Mouse (Mus musculus) left cerebral cortex, postnatal 25 days (tissue): ENCODE data around the gene Rnf25. TPM values are rescaled to one million over a fixed set of nuclear protein-coding genes. Genes with fewer than 3 reads are reported as not detected.

Source experiments
- DNase-seq, 2 experiments: peaks; one replicate each; pipeline ENCODE4 v3.0.0; 2022; ENCODE audit warnings: low spot score in 2 of 2, mixed read lengths in 1 of 2
- intact Hi-C: fragments of 180-260 bp; cut with DNase I; formaldehyde crosslinking; loops from one replicate; pipeline ENCODE4 v1.15.1; 2025
- total RNA-seq, 2 experiments: library from RNA; stranded (reverse); gene quantifications; 2 replicates each; pipeline ENCODE4 v1.2.3; 2021

The Rnf25 gene
- total RNA-seq: 10 to 100 TPM; 54.9 to 65.2 TPM

DNA sequence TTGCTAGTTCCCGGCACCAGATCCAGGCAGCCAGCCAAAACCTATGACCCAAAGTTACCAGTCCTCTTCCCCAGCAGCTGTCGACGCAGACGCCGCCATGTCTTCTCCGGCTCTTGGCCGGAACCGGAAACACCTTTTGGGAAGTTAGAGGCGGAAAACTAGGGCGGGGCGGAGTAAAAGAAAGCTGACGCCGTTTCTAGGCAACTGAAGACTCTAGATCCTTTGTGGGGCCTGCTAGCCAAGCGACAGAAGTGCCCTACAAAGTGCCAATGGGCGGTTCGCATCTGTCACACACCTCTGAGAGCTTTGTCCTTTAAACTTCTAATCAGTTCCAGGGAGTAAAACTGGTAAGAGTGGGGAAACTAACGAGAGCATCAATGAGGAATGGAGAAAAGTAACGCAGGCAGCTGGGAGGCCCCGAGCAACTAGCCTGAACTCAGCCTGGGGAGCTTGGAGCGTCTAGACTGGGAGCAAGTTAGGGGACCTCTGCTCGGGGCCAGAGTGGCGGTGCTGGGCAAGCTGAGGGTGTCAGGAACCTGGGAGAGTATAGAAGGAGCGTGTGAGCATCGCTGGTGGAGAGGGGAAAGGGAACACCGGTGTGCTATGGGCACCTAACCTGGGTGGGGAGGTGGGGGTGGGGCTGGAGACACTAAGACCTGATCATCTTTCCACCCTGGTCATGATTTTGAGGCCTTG is at the start of gene Rnf25, which contains the start of gene Stk36:
TSS of gene Rnf25 (minus strand) at position 131 of the 696 bp plus-strand sequence.
TSS of gene Stk36 (plus strand) at position 179 of the 696 bp plus-strand sequence.
- intact Hi-C loops: loop anchor here (10.0 kb wide), 1 partner anchor 63 kb away; the partner anchor contains the start of gene Ttll4
- DNase-seq: peak; percentile 84 to 94

GRCm38 (mm10) chr1:74643926-74644325 is 42.7 kb upstream of the Rnf25 start:
- no peak for DNase-seq
- intact Hi-C loops: loop anchor here (10.0 kb wide), 1 partner anchor 111 kb away; no protein-coding TSS in a partner anchor

DNA sequence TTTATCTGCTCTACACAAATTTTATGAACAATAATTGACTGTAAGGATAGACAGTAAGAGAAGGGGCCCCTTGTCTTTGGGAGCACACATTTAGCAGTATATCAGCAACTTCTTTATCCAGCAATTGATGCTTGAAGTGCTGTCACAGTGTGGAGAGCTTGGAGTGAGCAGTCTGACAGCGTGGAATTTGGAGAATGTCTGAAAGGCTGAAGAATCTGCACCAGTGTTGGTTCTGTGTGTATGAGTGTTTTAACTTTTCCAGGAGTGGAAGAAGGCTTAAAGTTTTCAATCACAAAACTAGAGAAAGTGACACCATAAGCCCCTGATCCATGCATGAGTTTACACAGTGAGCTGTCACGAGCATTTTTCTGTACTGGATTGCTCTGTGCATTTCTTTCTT is 42.3 kb upstream of the Rnf25 start:
- DNase-seq: no peak
- intact Hi-C loops: loop anchor here (10.0 kb wide), 1 partner anchor 111 kb away; no protein-coding TSS in a partner anchor

DNA sequence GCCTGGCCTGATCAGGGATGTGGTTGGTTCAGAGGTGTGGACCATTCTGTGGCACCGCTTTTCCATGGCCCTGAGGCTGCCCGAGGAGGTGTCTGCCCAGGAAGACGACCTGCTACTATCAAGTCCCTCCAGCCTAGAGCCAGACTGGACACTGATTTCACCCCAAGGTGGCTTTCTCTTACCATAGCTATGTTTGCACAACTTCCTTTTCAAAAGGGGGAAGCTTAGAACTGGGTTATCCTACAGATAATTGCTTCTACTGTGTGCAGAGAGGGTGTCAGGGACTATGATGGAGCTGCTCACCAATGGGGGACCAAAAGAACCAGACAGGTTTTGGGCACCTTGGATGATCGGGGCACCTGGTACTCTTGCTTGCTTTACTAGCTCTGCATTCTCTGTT is 31.5 kb upstream of the Rnf25 start:
- intact Hi-C loops: no loop called here

GRCm38 (mm10) chr1:74628001-74628400 is 26.8 kb upstream of the Rnf25 start:
- DNase-seq: no peak
- intact Hi-C loops: no loop called here

More for the DNA sequence above, 31.5 kb upstream of the Rnf25 start:
- no peak for DNase-seq

DNA sequence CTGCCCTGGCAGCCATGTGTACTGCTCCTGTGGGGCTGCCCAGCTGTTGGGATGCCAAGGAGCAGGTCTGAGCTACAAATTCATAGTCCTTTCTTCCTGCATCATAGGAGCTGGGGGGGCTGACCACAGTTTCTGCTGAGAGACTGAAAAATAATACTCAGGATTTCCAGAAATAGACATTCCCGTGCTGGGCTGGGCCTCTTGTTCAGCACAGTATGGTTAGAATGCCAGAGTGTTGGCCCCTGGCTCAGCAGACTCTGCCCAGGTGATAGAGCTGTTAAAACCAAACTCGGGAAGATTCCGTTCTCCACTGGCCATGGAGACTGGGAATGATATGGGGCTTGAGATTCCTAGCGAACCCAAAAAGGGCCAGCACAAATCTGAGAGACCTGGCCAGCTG is 24.9 kb upstream of the Rnf25 start:
- intact Hi-C loops: no loop called here
- no peak for DNase-seq

- DNase-seq: no peak
These were observed 23.0 kb upstream of the Rnf25 start for GRCm38 (mm10) chr1:74624183-74624582.

DNA sequence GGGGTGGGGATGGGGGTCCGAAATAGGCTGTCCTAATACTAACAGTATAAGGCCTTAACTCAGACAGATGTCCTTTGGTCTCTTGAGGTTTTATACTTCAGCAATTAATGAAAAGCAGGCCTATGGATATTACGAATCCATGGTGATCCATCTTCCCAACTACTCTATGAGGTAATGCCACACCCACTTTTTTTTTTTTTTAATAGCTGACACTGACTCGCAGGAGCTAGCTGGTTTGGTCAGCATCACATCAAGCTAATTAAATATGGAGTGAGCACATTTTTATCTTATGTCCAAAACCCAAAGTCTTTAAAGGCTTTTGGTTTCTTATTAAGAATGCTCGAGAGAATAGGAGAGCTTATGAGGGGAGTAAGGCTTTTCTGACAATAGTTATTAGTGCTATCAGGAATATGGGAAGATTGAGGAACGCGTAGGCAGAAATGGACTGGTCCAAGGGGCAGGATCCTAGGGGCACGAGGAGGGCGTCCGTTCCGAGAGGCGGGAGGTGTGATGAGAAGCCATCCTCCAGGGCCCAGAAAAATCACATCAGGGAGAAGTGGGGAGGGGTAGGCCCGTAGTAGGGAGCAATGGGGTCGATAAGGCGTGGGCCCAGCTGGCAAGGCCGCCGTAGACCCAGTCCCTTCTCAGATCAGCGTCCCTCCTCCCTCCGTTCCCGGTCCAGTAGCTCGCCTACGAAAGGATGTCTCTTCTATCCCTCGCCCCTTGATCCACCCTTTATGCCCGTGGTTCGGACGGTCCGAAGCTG is 513 bp downstream of the Rnf25 start:
- intact Hi-C loops: loop anchor here (10.0 kb wide), 1 partner anchor 64 kb away; the partner anchor contains the start of gene Ttll4
- DNase-seq: no peak

More at GRCm38 (mm10) chr1:74624183-74624582, 23.0 kb upstream of the Rnf25 start:
- intact Hi-C loops: no loop called here

- no peak for DNase-seq
- intact Hi-C loops: no loop called here
These were observed 6.8 kb downstream of the Rnf25 start for GRCm38 (mm10) chr1:74594434-74594833.

GRCm38 (mm10) chr1:74587773-74588445 is 13.3 kb downstream of the Rnf25 start, which contains the start of the genes Zfp142 and Bcs1l:
TSS of gene Zfp142 (minus strand) at chr1:74588246.
TSS of gene Bcs1l (plus strand) at chr1:74588289.
- intact Hi-C loops: loop anchor here (5.0 kb wide), 1 partner anchor 81 kb away; the partner anchor contains the start of gene Cnot9
- peak; percentile 98 to 100 for DNase-seq

DNA sequence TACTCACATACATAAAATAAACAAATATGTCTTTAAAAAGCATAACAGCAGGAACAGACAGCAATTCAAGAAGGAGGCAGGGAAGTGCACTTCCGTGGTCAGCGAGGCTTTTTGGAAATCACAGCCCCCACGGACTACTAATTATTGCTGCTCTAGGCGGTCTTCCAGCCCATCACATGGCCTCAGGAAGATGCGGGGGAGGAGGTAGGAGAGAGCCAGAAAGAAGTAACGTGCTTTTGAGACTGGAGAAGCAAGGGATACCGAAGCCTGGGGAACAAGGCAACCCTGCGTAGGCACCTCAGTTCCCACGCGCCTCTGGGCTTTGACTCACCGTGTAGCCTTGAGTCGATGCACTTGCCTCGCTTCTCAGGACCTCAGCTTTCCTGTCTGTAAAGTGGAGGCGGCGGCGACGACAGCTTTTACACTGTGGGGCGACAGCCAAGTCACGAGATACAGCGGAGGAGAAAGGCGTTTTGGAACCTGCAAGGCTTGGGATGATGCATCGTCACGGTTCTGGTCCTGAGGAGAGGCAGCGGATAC is 13.9 kb downstream of the Rnf25 start:
- intact Hi-C loops: loop anchor here (5.0 kb wide), 1 partner anchor 80 kb away; the partner anchor contains the start of gene Cnot9
- peak; percentile 85 to 94 for DNase-seq

GRCm38 (mm10) chr1:74584616-74585398 is 16.4 kb downstream of the Rnf25 start:
- intact Hi-C loops: loop anchor here (5.0 kb wide), 1 partner anchor 78 kb away; the partner anchor contains the start of gene Cnot9

GRCm38 (mm10) chr1:74582621-74583020 is 18.6 kb downstream of the Rnf25 start:
- intact Hi-C loops: no loop called here

More at GRCm38 (mm10) chr1:74584616-74585398, 16.4 kb downstream of the Rnf25 start:
- no peak for DNase-seq

GRCm38 (mm10) chr1:74569739-74570719 is 31.2 kb downstream of the Rnf25 start:
- intact Hi-C loops: loop anchor here (5.0 kb wide), 1 partner anchor 48 kb away; no protein-coding TSS in a partner anchor
- DNase-seq: peak in 1 of 2 experiments; percentile 26

More at GRCm38 (mm10) chr1:74582621-74583020, 18.6 kb downstream of the Rnf25 start:
- no peak for DNase-seq

GRCm38 (mm10) chr1:74565834-74566233 is 35.4 kb downstream of the Rnf25 start:
- intact Hi-C loops: no loop called here
- DNase-seq: no peak

DNA sequence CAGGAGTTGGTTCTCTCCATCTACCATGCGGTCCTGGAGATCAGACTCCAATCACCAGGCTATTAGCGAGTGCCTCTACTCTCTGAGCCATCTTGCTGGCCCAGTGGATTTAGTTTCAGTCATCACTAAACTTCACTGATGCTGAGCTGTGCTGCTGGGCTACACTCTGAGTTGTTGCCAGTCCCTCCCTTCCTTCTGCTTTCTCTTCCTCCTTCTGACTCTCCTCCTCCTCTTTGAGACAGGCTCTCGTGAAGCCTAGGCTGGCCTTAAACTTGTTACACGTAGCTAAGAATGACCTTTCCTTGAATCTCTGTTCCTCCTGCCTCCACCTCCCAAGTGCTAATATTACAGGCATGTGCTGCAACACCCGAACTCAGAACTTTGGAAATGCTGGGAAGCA is 42.1 kb downstream of the Rnf25 start:
- intact Hi-C loops: no loop called here
- DNase-seq: no peak

DNA sequence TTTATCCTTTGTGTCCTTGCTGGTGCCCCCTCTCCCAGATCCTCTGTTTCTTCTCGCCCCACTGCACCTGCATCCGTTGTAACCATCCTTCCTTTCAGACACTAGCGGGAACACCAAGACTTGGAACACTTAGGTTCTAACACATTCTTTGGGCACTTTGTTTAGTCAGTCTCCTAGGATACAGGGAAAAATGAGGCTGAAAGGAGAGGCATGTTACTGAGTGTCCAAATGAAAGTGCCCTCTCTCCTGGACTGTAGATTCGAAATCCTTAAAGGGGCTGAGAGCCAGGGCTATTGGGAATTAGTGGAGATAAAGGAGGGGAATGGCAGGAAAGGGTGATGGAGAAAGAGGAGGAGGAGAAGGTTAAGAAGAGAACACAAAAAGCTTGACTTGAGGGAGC is 57.0 kb downstream of the Rnf25 start, which contains the start of gene Usp37:
TSS of gene Usp37 (minus strand) at position 101 of the 400 bp plus-strand sequence.
- intact Hi-C loops: no loop called here
- DNase-seq: no peak
